Mouse (Mus musculus): Measurements from ENCODE around the gene Adam30.
A peak's percentile ranks its signal among the peaks of the same experiment; 100 is the strongest.

The Adam30 gene

DNA sequence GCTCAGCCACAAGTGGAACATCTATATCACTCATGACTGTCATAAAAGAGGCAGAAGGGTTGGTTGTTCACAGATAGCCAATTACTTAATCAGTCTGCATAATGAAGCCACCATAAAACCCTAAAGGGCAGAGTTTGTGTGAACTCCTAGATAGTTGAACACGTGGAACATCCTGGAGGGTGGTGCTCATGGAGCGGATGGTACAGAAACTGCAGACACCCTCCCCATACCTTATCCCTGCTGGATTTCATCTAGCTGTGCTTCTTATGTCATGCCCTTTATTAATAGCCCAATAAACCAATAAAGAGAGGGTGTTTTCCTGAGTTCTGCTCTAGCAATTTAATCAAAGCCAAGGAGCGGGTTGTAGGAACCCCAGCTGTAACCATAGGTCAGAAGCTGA, 27.3 kb downstream of the Adam30 start:
- DNase-seq (ENCODE audit: low spot score in 2 of 2): no peak

- DNase-seq (ENCODE audit: low spot score in 2 of 2): no peak
Observed at GRCm38 (mm10) chr3:98197711-98198532, 37.5 kb downstream of the Adam30 start.

DNA sequence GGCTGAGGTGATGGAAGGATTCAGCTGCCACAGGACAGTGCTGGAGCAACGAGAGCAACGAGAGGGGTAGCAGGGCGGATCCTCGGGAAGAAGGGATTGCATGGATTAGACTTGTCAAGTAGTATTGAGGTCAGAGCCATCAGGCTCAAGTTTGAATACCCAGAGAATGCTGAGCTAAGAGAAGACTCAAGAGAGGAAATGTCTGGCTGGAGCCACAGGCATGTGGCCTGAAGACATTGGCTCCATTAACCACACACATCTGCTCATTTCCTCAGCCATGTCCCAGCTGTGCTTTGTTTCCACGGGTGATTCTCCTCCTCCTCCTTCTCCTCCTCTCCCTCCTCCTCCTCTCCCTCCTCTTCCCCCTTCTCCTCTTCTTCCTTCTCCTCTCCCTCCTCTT, 39.3 kb downstream of the Adam30 start:
- no peak for DNase-seq (ENCODE audit: low spot score in 2 of 2)

DNA sequence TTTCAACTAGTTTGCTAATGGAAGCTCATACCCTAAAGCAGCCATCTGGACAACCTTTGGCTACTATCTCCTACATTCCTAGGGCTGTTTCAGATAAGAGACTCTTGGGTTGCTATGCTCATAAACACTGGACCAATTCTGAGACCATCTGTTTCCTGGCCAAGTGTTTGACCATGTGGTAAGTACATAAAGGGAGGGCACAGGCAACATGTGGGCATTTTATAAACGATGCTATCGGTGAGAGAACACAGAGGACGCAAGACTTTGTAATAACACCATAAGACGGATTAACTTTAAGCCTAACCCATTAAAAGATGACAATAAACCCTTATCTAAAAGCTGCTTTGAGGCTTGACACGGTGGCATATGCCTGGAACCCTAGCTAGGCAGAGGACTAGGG, 42.9 kb downstream of the Adam30 start:
- no peak for DNase-seq (ENCODE audit: low spot score in 2 of 2)

DNA sequence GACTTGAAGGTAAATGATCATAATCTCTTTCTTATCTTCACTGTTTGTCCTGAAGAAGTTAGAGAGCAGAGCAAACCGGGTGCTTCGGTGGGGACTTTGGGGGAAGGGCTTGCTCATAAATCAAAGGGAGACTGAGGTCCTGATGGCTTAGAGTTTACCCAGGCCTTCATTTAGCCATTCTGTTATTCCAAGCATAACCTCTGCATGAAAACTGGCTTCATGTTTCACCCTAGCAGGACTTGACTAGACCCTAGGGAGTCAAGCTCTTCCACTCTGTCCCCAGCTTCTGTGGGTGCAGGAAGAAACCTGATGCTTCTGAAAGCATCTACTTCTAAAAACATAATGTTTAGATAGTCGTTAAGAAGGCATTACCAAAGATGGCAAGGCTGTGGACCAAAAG, 46.5 kb downstream of the Adam30 start:
- no peak for DNase-seq (ENCODE audit: low spot score in 2 of 2)

DNA sequence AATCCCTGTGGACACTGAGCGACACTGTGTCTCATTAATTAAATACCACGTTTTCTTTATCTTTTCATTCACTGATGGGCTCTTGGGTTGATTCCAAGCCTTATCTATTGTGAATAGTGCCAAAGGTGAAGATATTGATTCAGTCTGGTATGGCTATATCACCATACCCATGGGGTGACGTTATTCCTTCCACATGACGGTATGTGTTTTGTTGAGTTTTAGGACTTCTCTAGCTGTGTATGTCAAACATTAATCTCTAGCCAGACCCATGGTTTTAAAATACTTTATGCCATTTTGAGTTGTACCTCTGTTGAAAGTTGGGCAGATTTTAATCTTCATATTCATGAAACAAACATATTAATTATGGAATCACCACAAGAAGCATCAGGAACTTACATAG, 48.7 kb downstream of the Adam30 start:
- DNase-seq (ENCODE audit: low spot score in 2 of 2): no peak

DNA sequence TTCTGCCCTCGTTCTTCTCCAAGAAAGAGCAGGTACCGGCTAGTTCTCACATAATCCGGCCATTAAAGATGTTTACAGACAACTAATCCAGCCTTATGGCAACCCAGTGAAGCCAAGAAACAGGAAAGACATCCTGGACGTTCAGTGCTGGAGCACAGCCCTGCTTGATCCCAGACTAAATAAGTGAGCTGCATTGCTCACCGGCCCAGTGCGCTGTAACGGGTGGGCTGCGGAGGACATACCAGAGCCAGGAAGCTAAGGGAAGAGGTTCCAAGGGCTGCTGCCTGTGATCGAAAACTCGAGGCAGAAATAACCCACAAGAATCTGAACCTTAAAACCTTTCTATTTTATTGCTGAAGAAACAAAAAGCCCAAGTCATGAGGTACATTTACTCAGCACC, 50.4 kb downstream of the Adam30 start:
- no peak for DNase-seq (ENCODE audit: low spot score in 2 of 2)

GRCm38 (mm10) chr3:98211301-98212081, 51.1 kb downstream of the Adam30 start:
- DNase-seq (ENCODE audit: low spot score in 2 of 2): peak; percentile 36 to 42
